Mouse (Mus musculus): ENCODE data around the gene Smtnl1. TPM values are rescaled to one million over a fixed set of nuclear protein-coding genes. Genes with fewer than 3 reads are reported as not detected.
A peak's percentile ranks its signal among the peaks of the same experiment; 100 is the strongest.

The Smtnl1 gene
- polyA plus RNA-seq, 1 experiment from 2014 or later = 0.76 TPM

- ATAC-seq (ENCODE audit: insufficient number of reproducible peaks, low FRiP score, low TSS enrichment, low read depth) = no peak
- Histone ChIP-seq H3K27ac (no peak overlapping the region), H3K4me3 (no peak overlapping the region), H3K36me3 (peaks cover 52% of the 10 kb centered on the region), H3K9ac (no peak overlapping the region), H3K4me1 (peaks cover 4% of the 10 kb centered on the region), H3K9me3 (no peaks in the 10 kb centered on the region), H3K27me3 (no peaks in the 10 kb centered on the region), H3K4me2 (peak overlapping the region; percentile 24; the same call in 1 of the 2 replicates)
- WGBS = 55% methylated on average over 7 of the region's 7 CpGs
Measured at GRCm38 (mm10) chr2:84850407-84851129, 28.1 kb upstream of the Smtnl1 start.

GRCm38 (mm10) chr2:84845226-84845625, 22.8 kb upstream of the Smtnl1 start:
- WGBS = 37% methylated on average over 1 of the region's 1 CpGs
- Histone ChIP-seq H3K4me3 (no peak overlapping the region), H3K4me2 (no peak overlapping the region), H3K36me3 (peaks cover 18% of the 10 kb centered on the region), H3K27ac (no peak overlapping the region), H3K9me3 (no peaks in the 10 kb centered on the region), H3K4me1 (peaks cover 18% of the 10 kb centered on the region), H3K9ac (no peak overlapping the region), H3K27me3 (no peaks in the 10 kb centered on the region)
- no peak for ATAC-seq (ENCODE audit: insufficient number of reproducible peaks, low FRiP score, low TSS enrichment, low read depth)

GRCm38 (mm10) chr2:84843654-84844053, 21.2 kb upstream of the Smtnl1 start:
- 68% methylated on average over 6 of the region's 6 CpGs for WGBS

GRCm38 (mm10) chr2:84841905-84842304, 19.5 kb upstream of the Smtnl1 start:
- peak overlapping the region; percentile 66; the same call in 1 of the 2 replicates for H3K4me3 ChIP-seq
- H3K4me2 ChIP-seq = peak overlapping the region; percentile 90; the same call in 1 of the 2 replicates
- H3K27ac ChIP-seq = no peak overlapping the region
- H3K4me1 ChIP-seq = peaks cover 34% of the 10 kb centered on the region
- ATAC-seq (ENCODE audit: insufficient number of reproducible peaks, low FRiP score, low TSS enrichment, low read depth) = no peak
- H3K36me3 ChIP-seq = 0 out of 2 replicates have a peak, but pooled peaks cover 4% of the 10 kb centered on the region
- no peak overlapping the region for H3K9ac ChIP-seq
- H3K27me3 ChIP-seq = peaks cover 3% of the 10 kb centered on the region; the same call in 1 of the 2 replicates
- no peaks in the 10 kb centered on the region for H3K9me3 ChIP-seq

More at GRCm38 (mm10) chr2:84843654-84844053, 21.2 kb upstream of the Smtnl1 start:
- Histone ChIP-seq H3K9ac (no peak overlapping the region), H3K36me3 (0 out of 2 replicates have a peak, but pooled peaks cover 4% of the 10 kb centered on the region), H3K4me2 (no peak overlapping the region), H3K9me3 (no peaks in the 10 kb centered on the region), H3K27me3 (no peaks in the 10 kb centered on the region), H3K4me3 (no peak overlapping the region), H3K27ac (no peak overlapping the region), H3K4me1 (peaks cover 24% of the 10 kb centered on the region)
- ATAC-seq (ENCODE audit: insufficient number of reproducible peaks, low FRiP score, low TSS enrichment, low read depth) = no peak

GRCm38 (mm10) chr2:84840748-84841563, 18.5 kb upstream of the Smtnl1 start:
- H3K9me3 ChIP-seq = no peaks in the 10 kb centered on the region
- peak overlapping the region; percentile 66 for H3K4me3 ChIP-seq
- H3K27me3 ChIP-seq = peaks cover 3% of the 10 kb centered on the region; the same call in 1 of the 2 replicates
- 7% methylated on average over 17 of the region's 17 CpGs for WGBS
- 0 out of 2 replicates have a peak, but pooled peaks cover 4% of the 10 kb centered on the region for H3K36me3 ChIP-seq
- peaks cover 34% of the 10 kb centered on the region for H3K4me1 ChIP-seq
- H3K4me2 ChIP-seq = peak overlapping the region; percentile 90
- no peak for ATAC-seq (ENCODE audit: insufficient number of reproducible peaks, low FRiP score, low TSS enrichment, low read depth)
- H3K9ac ChIP-seq = peak overlapping the region; percentile 59
- H3K27ac ChIP-seq = peak overlapping the region; percentile 86

GRCm38 (mm10) chr2:84840016-84840747, 17.7 kb upstream of the Smtnl1 start:
- Histone ChIP-seq H3K4me2 (peak overlapping the region; percentile 90), H3K9me3 (no peaks in the 10 kb centered on the region), H3K9ac (peak overlapping the region; percentile 59), H3K4me3 (peak overlapping the region; percentile 66), H3K36me3 (0 out of 2 replicates have a peak, but pooled peaks cover 4% of the 10 kb centered on the region), H3K4me1 (peaks cover 34% of the 10 kb centered on the region), H3K27ac (peak overlapping the region; percentile 86), H3K27me3 (peaks cover 3% of the 10 kb centered on the region; the same call in 1 of the 2 replicates)
- WGBS = under 1% methylated on average over 54 of the region's 54 CpGs
- ATAC-seq (ENCODE audit: insufficient number of reproducible peaks, low FRiP score, low TSS enrichment, low read depth) = peak; percentile 90

GRCm38 (mm10) chr2:84838993-84839980, 16.8 kb upstream of the Smtnl1 start:
- H3K4me3 ChIP-seq = peak overlapping the region; percentile 66
- peak overlapping the region; percentile 86 for H3K27ac ChIP-seq
- H3K9ac ChIP-seq = peak overlapping the region; percentile 59
- H3K9me3 ChIP-seq = no peaks in the 10 kb centered on the region
- under 1% methylated on average over 47 of the region's 47 CpGs for WGBS
- peaks cover 3% of the 10 kb centered on the region; the same call in 1 of the 2 replicates for H3K27me3 ChIP-seq
- H3K4me2 ChIP-seq = peak overlapping the region; percentile 90
- H3K4me1 ChIP-seq = peaks cover 34% of the 10 kb centered on the region
- H3K36me3 ChIP-seq = 0 out of 2 replicates have a peak, but pooled peaks cover 4% of the 10 kb centered on the region
- ATAC-seq (ENCODE audit: insufficient number of reproducible peaks, low FRiP score, low TSS enrichment, low read depth) = no peak

- WGBS = 16% methylated on average over 10 of the region's 10 CpGs
- Histone ChIP-seq H3K4me3 (peak within 1 kb of the TSS; percentile 66), H3K27ac (peak within 1 kb of the TSS; percentile 86), H3K27me3 (peaks cover 3% of the 10 kb centered on the region; the same call in 1 of the 2 replicates), H3K4me1 (peaks cover 34% of the 10 kb centered on the region), H3K4me2 (peak within 1 kb of the TSS; percentile 90), H3K9ac (peak within 1 kb of the TSS; percentile 59), H3K9me3 (no peaks in the 10 kb centered on the region), H3K36me3 (no peaks in the 10 kb centered on the region)
- no peak for ATAC-seq (ENCODE audit: insufficient number of reproducible peaks, low FRiP score, low TSS enrichment, low read depth)
Measured at GRCm38 (mm10) chr2:84838593-84838949, 16.1 kb upstream of the Smtnl1 start, which contains the start of gene Slc43a1. TSS of gene Slc43a1 (plus strand) at chr2:84838850.

GRCm38 (mm10) chr2:84837817-84838592, 15.6 kb upstream of the Smtnl1 start:
- Histone ChIP-seq H3K9me3 (no peaks in the 10 kb centered on the region), H3K27me3 (peaks cover 3% of the 10 kb centered on the region; the same call in 1 of the 2 replicates), H3K36me3 (no peaks in the 10 kb centered on the region), H3K27ac (0 out of 2 replicates have a peak overlapping the region, but pooled peaks have one; percentile 18), H3K4me3 (no peak overlapping the region), H3K4me1 (peaks cover 34% of the 10 kb centered on the region), H3K4me2 (no peak overlapping the region; the same call in 1 of the 2 replicates), H3K9ac (no peak overlapping the region)
- ATAC-seq (ENCODE audit: insufficient number of reproducible peaks, low FRiP score, low TSS enrichment, low read depth) = no peak
- WGBS = 18% methylated on average over 9 of the region's 9 CpGs

- Histone ChIP-seq H3K4me1 (peaks cover 34% of the 10 kb centered on the region), H3K4me3 (no peak overlapping the region), H3K4me2 (no peak overlapping the region), H3K9ac (no peak overlapping the region), H3K27ac (no peak overlapping the region), H3K36me3 (no peaks in the 10 kb centered on the region), H3K27me3 (peaks cover 3% of the 10 kb centered on the region; the same call in 1 of the 2 replicates), H3K9me3 (no peaks in the 10 kb centered on the region)
- ATAC-seq (ENCODE audit: insufficient number of reproducible peaks, low FRiP score, low TSS enrichment, low read depth) = no peak
- 47% methylated on average over 8 of the region's 8 CpGs for WGBS
Measured at GRCm38 (mm10) chr2:84837107-84837506, 14.7 kb upstream of the Smtnl1 start.

Measured in limb, embryonic 15.5 days (tissue).